Mouse (Mus musculus): ENCODE data around the gene Lrp6.

GRCm38 (mm10) chr6:134443198-134443904, 123.4 kb downstream of the Lrp6 start:
- TF ChIP-seq POLR2A (IDR thresholded peaks at IDR 0.05; ENCODE audit: borderline replicate concordance, extremely low read depth, low read depth, low read length) = no peak
- TF ChIP-seq CTCF (IDR thresholded peaks at IDR 0.05; ENCODE audit: insufficient read depth, low read length) = no peak

Measured in lung, adult 2 months (tissue).